Mouse (Mus musculus): Measurements from ENCODE around the gene Map3k7.

Gene Map3k7

GRCm38 (mm10) chr4:31963354-31964193 lies at the start of gene Map3k7:
Gene Map3k7 (plus strand): TSS chr4:31964097.
- in situ Hi-C loops (cut with MboI, MseI): no loop called here

- in situ Hi-C loops (cut with MboI, MseI): no loop called here
These were observed 48.8 kb upstream of the Map3k7 start for GRCm38 (mm10) chr4:31915114-31915513.

GRCm38 (mm10) chr4:31918717-31919116 lies 45.2 kb upstream of the Map3k7 start:
- in situ Hi-C loops (cut with MboI, MseI): no loop called here

- in situ Hi-C loops (cut with MboI, MseI): loop anchor here in 1 of 2 experiments (5.0 kb wide), 1 partner anchor 90 kb away; no protein-coding TSS in a partner anchor
These were observed 41.7 kb upstream of the Map3k7 start for GRCm38 (mm10) chr4:31922215-31922614.

GRCm38 (mm10) chr4:31923437-31923836 lies 40.5 kb upstream of the Map3k7 start:
- in situ Hi-C loops (cut with MboI, MseI): loop anchor here in 1 of 2 experiments (5.0 kb wide), 1 partner anchor 91 kb away; no protein-coding TSS in a partner anchor

GRCm38 (mm10) chr4:31924301-31925185 lies 39.4 kb upstream of the Map3k7 start:
- in situ Hi-C loops (cut with MboI, MseI): loop anchor here in 1 of 2 experiments (5.0 kb wide), 1 partner anchor 92 kb away; no protein-coding TSS in a partner anchor

GRCm38 (mm10) chr4:31933171-31933570 lies 30.7 kb upstream of the Map3k7 start:
- in situ Hi-C loops (cut with MboI, MseI): no loop called here

GRCm38 (mm10) chr4:31935831-31936306 lies 28.0 kb upstream of the Map3k7 start:
- in situ Hi-C loops (cut with MboI, MseI): loop anchor here in 1 of 2 experiments (5.0 kb wide), 1 partner anchor 124 kb away; no protein-coding TSS in a partner anchor

GRCm38 (mm10) chr4:31936358-31936757 lies 27.5 kb upstream of the Map3k7 start:
- in situ Hi-C loops (cut with MboI, MseI): loop anchor here in 1 of 2 experiments (5.0 kb wide), 1 partner anchor 124 kb away; no protein-coding TSS in a partner anchor

GRCm38 (mm10) chr4:31936911-31937375 lies 27.0 kb upstream of the Map3k7 start:
- in situ Hi-C loops (cut with MboI, MseI): loop anchor here in 1 of 2 experiments (5.0 kb wide), 1 partner anchor 125 kb away; no protein-coding TSS in a partner anchor

GRCm38 (mm10) chr4:31937376-31938281 lies 26.3 kb upstream of the Map3k7 start:
- in situ Hi-C loops (cut with MboI, MseI): loop anchor here in 1 of 2 experiments (5.0 kb wide), 1 partner anchor 125 kb away; no protein-coding TSS in a partner anchor

- in situ Hi-C loops (cut with MboI, MseI): loop anchor here in 1 of 2 experiments (5.0 kb wide), 1 partner anchor 126 kb away; no protein-coding TSS in a partner anchor
These were observed 25.3 kb upstream of the Map3k7 start for GRCm38 (mm10) chr4:31938416-31939106.

- in situ Hi-C loops (cut with MboI, MseI): no loop called here
These were observed 22.3 kb upstream of the Map3k7 start for GRCm38 (mm10) chr4:31941616-31942015.

- in situ Hi-C loops (cut with MboI, MseI): no loop called here
These were observed 20.9 kb upstream of the Map3k7 start for GRCm38 (mm10) chr4:31943045-31943444.

- in situ Hi-C loops (cut with MboI, MseI): no loop called here
These were observed 438 bp downstream of the Map3k7 start for GRCm38 (mm10) chr4:31964194-31964875.

- in situ Hi-C loops (cut with MboI, MseI): no loop called here
These were observed 1.3 kb downstream of the Map3k7 start for GRCm38 (mm10) chr4:31965208-31965607.

- in situ Hi-C loops (cut with MboI, MseI): no loop called here
These were observed 7.5 kb downstream of the Map3k7 start for GRCm38 (mm10) chr4:31971437-31971836.

GRCm38 (mm10) chr4:31972181-31972580 lies 8.3 kb downstream of the Map3k7 start:
- in situ Hi-C loops (cut with MboI, MseI): no loop called here
